Mouse (Mus musculus) stomach, embryonic 16.5 days (tissue): ENCODE data around the gene Olfr1371. TPM values are rescaled to one million over a fixed set of nuclear protein-coding genes. Genes with fewer than 3 reads are reported as not detected.

Experiments used
- ATAC-seq: fragments of 200-750 bp; cut with Nextera tagmentation; 2 replicates; pipeline ENCODE4 v1.8.0; 2017; ENCODE audit warnings: moderate number of reproducible peaks, moderate TSS enrichment; ENCODE audit not compliant: insufficient read depth, low FRiP score
- H3K27ac ChIP-seq: fragments of 300-500 bp; sonication (generic); 2 replicates; pipeline ENCODE4 v1.5.1; 2014; ENCODE audit warnings: low read length
- H3K27me3 ChIP-seq: fragments of 300-500 bp; sonication (generic); 2 replicates; pipeline ENCODE4 v1.6.1; 2014; ENCODE audit warnings: low read length, control low read depth, mixed read lengths; ENCODE audit not compliant: control insufficient read depth, insufficient read depth
- H3K36me3 ChIP-seq: fragments of 300-500 bp; sonication (generic); 2 replicates; pipeline ENCODE4 v1.6.1; 2014; ENCODE audit warnings: low read length; ENCODE audit not compliant: control insufficient read depth, insufficient read depth
- H3K4me1 ChIP-seq: fragments of 300-500 bp; sonication (generic); 2 replicates; pipeline ENCODE4 v1.6.1; 2014; ENCODE audit warnings: low read length, control low read depth, mixed read lengths; ENCODE audit not compliant: control insufficient read depth, insufficient read depth
- H3K4me2 ChIP-seq: fragments of 300-500 bp; sonication (generic); 2 replicates; pipeline ENCODE4 v1.6.1; 2014; ENCODE audit warnings: low read depth, low read length, mixed read lengths
- H3K4me3 ChIP-seq: fragments of 300-500 bp; sonication (generic); replicated peaks from 2 replicates; pipeline ENCODE4 v1.5.1; 2014; ENCODE audit warnings: mild to moderate bottlenecking, low read length
- H3K9ac ChIP-seq: fragments of 300-500 bp; sonication (generic); 2 replicates; pipeline ENCODE4 v1.6.1; 2014; ENCODE audit warnings: low read length
- H3K9me3 ChIP-seq: fragments of 300-500 bp; sonication (generic); replicated peaks from 2 replicates; pipeline ENCODE4 v1.6.1; 2016; ENCODE audit warnings: low read length, control low read depth; ENCODE audit not compliant: control insufficient read depth
- WGBS: fragments of 180-500 bp; shearing (Covaris S2); extraction: QIAGEN DNeasy Blood & Tissue Kit; methylation state at CpG from one replicate; pipeline ENCODE4 v1.1.7; 2014; 5-methylcytosine and 5-hydroxymethylcytosine counted together
- polyA plus RNA-seq: library from polyadenylated mRNA; unstranded; fragments of >200 nt; fragmentation: Nextera tagmentation; extraction: Ambion mirVana; gene quantifications from 2 replicates; pipeline ENCODE4 v1.2.1, GENCODE M21; 2015

Gene Olfr1371
- not detected in 2 replicates for polyA plus RNA-seq

- no peak within 1 kb of the TSS for H3K4me2 ChIP-seq
- no peaks in the 10 kb centered on the region for H3K9me3 ChIP-seq
- no peak within 1 kb of the TSS for H3K27ac ChIP-seq
- no peaks in the 10 kb centered on the region for H3K36me3 ChIP-seq
- no peak for ATAC-seq
- H3K4me3 ChIP-seq: no peak within 1 kb of the TSS
- H3K27me3 ChIP-seq: no peaks in the 10 kb centered on the region
- H3K9ac ChIP-seq: no peak within 1 kb of the TSS
- no peaks in the 10 kb centered on the region for H3K4me1 ChIP-seq
Measured at GRCm38 (mm10) chr11:52213887-52214286, at the start of gene Olfr1371. Gene Olfr1371, minus strand, starts transcription at chr11:52213987.

DNA sequence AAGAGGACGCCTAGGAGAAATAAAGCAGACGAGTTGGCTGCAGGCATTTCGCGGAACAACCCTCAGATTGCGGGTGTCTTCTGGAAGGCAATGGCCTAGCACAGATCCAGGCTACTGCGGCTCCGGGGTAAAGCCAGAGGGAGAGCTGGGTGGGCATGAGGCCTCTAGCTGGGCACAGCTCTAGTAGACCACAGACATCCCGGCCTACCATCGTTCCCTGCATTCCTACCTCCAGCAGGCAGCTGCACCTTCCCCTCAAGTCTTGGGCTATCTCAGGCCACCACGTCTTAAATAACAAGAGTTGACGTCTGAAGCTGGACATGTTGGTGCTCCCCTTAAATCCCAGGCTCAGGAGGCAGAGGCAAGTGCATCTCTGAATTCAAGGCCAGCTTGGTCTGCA lies 48.6 kb upstream of the Olfr1371 start:
- H3K4me1 ChIP-seq: 0 out of 2 replicates have a peak, but pooled peaks cover 5% of the 10 kb centered on the region
- 91% methylated on average over 11 of the region's 11 CpGs for WGBS
- H3K4me2 ChIP-seq: no peak overlapping the region
- no peak overlapping the region for H3K27ac ChIP-seq
- H3K9ac ChIP-seq: no peak overlapping the region
- no peaks in the 10 kb centered on the region for H3K27me3 ChIP-seq
- ATAC-seq: no peak
- H3K4me3 ChIP-seq: no peak overlapping the region
- no peaks in the 10 kb centered on the region for H3K9me3 ChIP-seq
- H3K36me3 ChIP-seq: no peaks in the 10 kb centered on the region

DNA sequence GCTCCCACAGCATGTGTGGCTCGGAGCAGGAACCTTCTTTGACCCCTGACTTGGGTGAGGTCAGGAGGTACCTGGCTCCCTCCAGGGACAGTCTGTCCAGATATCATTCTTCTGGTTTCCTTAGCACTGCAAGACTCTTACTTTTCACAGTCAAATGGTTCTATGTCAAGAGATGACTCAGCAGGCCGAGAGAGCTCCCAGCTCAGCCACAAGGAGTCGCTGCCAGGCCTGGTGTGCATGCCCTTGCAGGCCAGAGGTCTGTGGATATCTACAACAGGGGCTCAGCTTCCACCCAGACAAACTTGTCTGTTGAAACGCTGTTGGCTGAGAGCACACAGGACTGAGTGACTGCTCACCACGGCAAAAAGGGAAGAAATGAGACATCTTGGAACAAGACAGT lies 48.1 kb upstream of the Olfr1371 start:
- no peak overlapping the region for H3K27ac ChIP-seq
- H3K27me3 ChIP-seq: no peaks in the 10 kb centered on the region
- WGBS: 48% methylated on average over 5 of the region's 5 CpGs
- ATAC-seq: no peak; the same call in 1 of the 2 replicates
- no peaks in the 10 kb centered on the region for H3K9me3 ChIP-seq
- H3K4me2 ChIP-seq: no peak overlapping the region
- no peak overlapping the region for H3K4me3 ChIP-seq
- H3K36me3 ChIP-seq: no peaks in the 10 kb centered on the region
- no peak overlapping the region for H3K9ac ChIP-seq
- 0 out of 2 replicates have a peak, but pooled peaks cover 5% of the 10 kb centered on the region for H3K4me1 ChIP-seq

GRCm38 (mm10) chr11:52260878-52261277 lies 47.1 kb upstream of the Olfr1371 start:
- H3K27ac ChIP-seq: no peak overlapping the region
- no peak overlapping the region for H3K4me2 ChIP-seq
- H3K4me3 ChIP-seq: no peak overlapping the region
- no peaks in the 10 kb centered on the region for H3K9me3 ChIP-seq
- H3K27me3 ChIP-seq: no peaks in the 10 kb centered on the region
- ATAC-seq: no peak
- H3K9ac ChIP-seq: no peak overlapping the region
- no peaks in the 10 kb centered on the region for H3K36me3 ChIP-seq
- 0 out of 2 replicates have a peak, but pooled peaks cover 4% of the 10 kb centered on the region for H3K4me1 ChIP-seq
- WGBS: 75% methylated on average over 4 of the region's 4 CpGs

GRCm38 (mm10) chr11:52258711-52259110 lies 44.9 kb upstream of the Olfr1371 start:
- Histone ChIP-seq H3K9ac (no peak overlapping the region), H3K9me3 (no peaks in the 10 kb centered on the region), H3K4me2 (no peak overlapping the region), H3K27me3 (no peaks in the 10 kb centered on the region), H3K27ac (no peak overlapping the region), H3K36me3 (no peaks in the 10 kb centered on the region), H3K4me3 (no peak overlapping the region), H3K4me1 (0 out of 2 replicates have a peak, but pooled peaks cover 2% of the 10 kb centered on the region)
- WGBS: 52% methylated on average over 5 of the region's 5 CpGs
- no peak for ATAC-seq

GRCm38 (mm10) chr11:52257376-52257775 lies 43.6 kb upstream of the Olfr1371 start:
- no peak for ATAC-seq
- Histone ChIP-seq H3K4me1 (0 out of 2 replicates have a peak, but pooled peaks cover 12% of the 10 kb centered on the region), H3K27me3 (no peaks in the 10 kb centered on the region), H3K9ac (no peak overlapping the region), H3K4me3 (no peak overlapping the region), H3K36me3 (no peaks in the 10 kb centered on the region), H3K27ac (no peak overlapping the region), H3K4me2 (no peak overlapping the region), H3K9me3 (no peaks in the 10 kb centered on the region)
- WGBS: 80% methylated on average over 3 of the region's 3 CpGs

- H3K9ac ChIP-seq: no peak overlapping the region
- WGBS: 85% methylated on average over 8 of the region's 8 CpGs
- ATAC-seq: no peak
Measured at GRCm38 (mm10) chr11:52255077-52255476, 41.3 kb upstream of the Olfr1371 start.

GRCm38 (mm10) chr11:52253674-52254375 lies 40.0 kb upstream of the Olfr1371 start:
- Histone ChIP-seq H3K27me3 (no peaks in the 10 kb centered on the region), H3K4me3 (no peak overlapping the region), H3K36me3 (no peaks in the 10 kb centered on the region), H3K4me1 (0 out of 2 replicates have a peak, but pooled peaks cover 12% of the 10 kb centered on the region), H3K27ac (peak overlapping the region; percentile 68), H3K9ac (no peak overlapping the region), H3K9me3 (no peaks in the 10 kb centered on the region), H3K4me2 (no peak overlapping the region)
- ATAC-seq: peak; percentile 69; the same call in 1 of the 2 replicates
- 63% methylated on average over 11 of the region's 11 CpGs for WGBS

More at GRCm38 (mm10) chr11:52255077-52255476, 41.3 kb upstream of the Olfr1371 start:
- H3K27ac ChIP-seq: no peak overlapping the region
- no peaks in the 10 kb centered on the region for H3K9me3 ChIP-seq
- H3K4me3 ChIP-seq: no peak overlapping the region
- 0 out of 2 replicates have a peak, but pooled peaks cover 12% of the 10 kb centered on the region for H3K4me1 ChIP-seq
- no peaks in the 10 kb centered on the region for H3K27me3 ChIP-seq
- no peaks in the 10 kb centered on the region for H3K36me3 ChIP-seq
- H3K4me2 ChIP-seq: no peak overlapping the region

GRCm38 (mm10) chr11:52252692-52253091 lies 38.9 kb upstream of the Olfr1371 start:
- ATAC-seq: no peak
- Histone ChIP-seq H3K9me3 (no peaks in the 10 kb centered on the region), H3K4me2 (no peak overlapping the region), H3K27me3 (no peaks in the 10 kb centered on the region), H3K27ac (peak overlapping the region; percentile 68), H3K4me1 (0 out of 2 replicates have a peak, but pooled peaks cover 12% of the 10 kb centered on the region), H3K4me3 (no peak overlapping the region), H3K36me3 (no peaks in the 10 kb centered on the region), H3K9ac (no peak overlapping the region)
- 32% methylated on average over 1 of the region's 1 CpGs for WGBS
